Mouse (Mus musculus) hindbrain, embryonic 10.5 days (tissue): ENCODE results near the gene St6galnac5. TPM values are rescaled to one million over a fixed set of nuclear protein-coding genes. Genes with fewer than 3 reads are reported as not detected.
A peak's percentile ranks its signal among the peaks of the same experiment; 100 is the strongest.
"Not testable (repeated sequence)": the region's sequence is repeated elsewhere in the genome, so short reads cannot be mapped to it uniquely, and the experiment has no call there.

Source experiments
- DNase-seq: peaks from one replicate; pipeline ENCODE4 v3.0.0-alpha.2; 2017; ENCODE audit warnings: low spot score
- H3K27ac ChIP-seq: fragments of 300-500 bp; sonication (generic); 2 replicates; pipeline ENCODE4 v1.5.1; 2016; ENCODE audit warnings: mild to moderate bottlenecking, moderate library complexity
- H3K27me3 ChIP-seq: fragments of 300-500 bp; sonication (generic); 2 replicates; pipeline ENCODE4 v1.6.1; 2016; ENCODE audit warnings: mild to moderate bottlenecking; ENCODE audit not compliant: poor library complexity, insufficient read depth, severe bottlenecking
- H3K36me3 ChIP-seq: fragments of 300-500 bp; sonication (generic); 2 replicates; pipeline ENCODE4 v1.6.1; 2016; ENCODE audit warnings: mild to moderate bottlenecking, moderate library complexity
- H3K4me1 ChIP-seq: fragments of 300-500 bp; sonication (generic); replicated peaks from 2 replicates; pipeline ENCODE4 v1.6.1; 2016; ENCODE audit warnings: mild to moderate bottlenecking
- H3K4me3 ChIP-seq: fragments of 300-500 bp; sonication (generic); 2 replicates; pipeline ENCODE4 v1.5.1; 2016; ENCODE audit warnings: mild to moderate bottlenecking, moderate library complexity
- H3K9me3 ChIP-seq: fragments of 300-500 bp; sonication (generic); 2 replicates; pipeline ENCODE4 v1.6.1; 2016; ENCODE audit warnings: mild to moderate bottlenecking, moderate library complexity
- WGBS: fragments of 180-500 bp; shearing (Covaris S2); methylation state at CpG from one replicate; pipeline ENCODE4 v1.1.7; 2016; 5-methylcytosine and 5-hydroxymethylcytosine counted together
- polyA plus RNA-seq: library from polyadenylated mRNA; unstranded; fragments of >200 nt; fragmentation: Nextera tagmentation; extraction: Ambion mirVana; gene quantifications from 2 replicates; pipeline ENCODE4 v1.2.1, GENCODE M21; 2016

St6galnac5 gene
- polyA plus RNA-seq, 1 experiment from 2014 or later, result 3.9 TPM

DNA sequence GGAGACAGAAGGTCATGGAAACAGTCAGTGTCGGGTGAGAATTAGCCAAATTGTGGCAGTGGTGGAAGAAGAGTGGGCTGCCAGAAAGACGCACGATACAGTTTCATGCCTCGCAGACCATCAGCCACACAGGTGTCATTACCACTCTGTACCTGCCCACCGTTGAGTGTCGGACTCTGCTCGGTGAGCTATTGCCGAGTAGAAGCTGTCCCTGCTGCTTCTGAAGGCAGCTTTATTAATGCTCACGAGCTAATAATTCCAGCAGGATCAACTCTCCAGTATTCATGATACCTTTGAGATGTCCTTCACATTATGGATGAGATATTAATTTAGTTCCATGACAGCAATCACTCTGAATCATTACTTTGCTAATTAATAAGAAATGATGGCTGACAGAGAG lies 150.1 kb downstream of the St6galnac5 start:
- no peak for DNase-seq
- Histone ChIP-seq H3K36me3 (no peaks in the 10 kb centered on the region), H3K4me1 (peaks cover 9% of the 10 kb centered on the region; the same call in 1 of the 2 replicates), H3K9me3 (no peaks in the 10 kb centered on the region), H3K4me3 (no peak overlapping the region), H3K27me3 (no peaks in the 10 kb centered on the region), H3K27ac (no peak overlapping the region)
- WGBS, result 92% methylated on average over 9 of the region's 9 CpGs

DNA sequence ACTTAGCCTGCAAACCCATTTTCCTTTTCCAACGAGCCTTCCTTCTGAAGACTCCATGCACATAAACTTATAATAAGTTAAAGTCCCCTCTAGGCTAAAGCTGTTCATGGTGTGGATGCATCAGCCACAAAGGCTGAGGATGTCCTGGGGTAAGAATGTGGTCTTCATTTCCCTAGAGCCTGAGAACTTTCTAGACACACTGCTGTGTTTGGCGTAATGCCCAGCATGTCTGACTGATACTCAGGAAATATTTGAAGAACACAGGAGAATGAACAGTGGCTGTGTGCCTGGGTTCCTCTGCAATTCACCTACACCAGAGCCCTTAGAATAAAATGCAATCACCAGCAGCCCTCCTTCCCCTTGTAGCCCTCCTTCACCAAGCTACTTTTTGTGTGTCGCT lies 150.7 kb downstream of the St6galnac5 start:
- no peaks in the 10 kb centered on the region for H3K36me3 ChIP-seq
- H3K9me3 ChIP-seq, result no peaks in the 10 kb centered on the region
- no peak overlapping the region for H3K27ac ChIP-seq
- no peak overlapping the region for H3K4me3 ChIP-seq
- WGBS, result 89% methylated on average over 3 of the region's 3 CpGs
- H3K27me3 ChIP-seq, result no peaks in the 10 kb centered on the region
- H3K4me1 ChIP-seq, result peaks cover 9% of the 10 kb centered on the region; the same call in 1 of the 2 replicates
- DNase-seq, result no peak

DNA sequence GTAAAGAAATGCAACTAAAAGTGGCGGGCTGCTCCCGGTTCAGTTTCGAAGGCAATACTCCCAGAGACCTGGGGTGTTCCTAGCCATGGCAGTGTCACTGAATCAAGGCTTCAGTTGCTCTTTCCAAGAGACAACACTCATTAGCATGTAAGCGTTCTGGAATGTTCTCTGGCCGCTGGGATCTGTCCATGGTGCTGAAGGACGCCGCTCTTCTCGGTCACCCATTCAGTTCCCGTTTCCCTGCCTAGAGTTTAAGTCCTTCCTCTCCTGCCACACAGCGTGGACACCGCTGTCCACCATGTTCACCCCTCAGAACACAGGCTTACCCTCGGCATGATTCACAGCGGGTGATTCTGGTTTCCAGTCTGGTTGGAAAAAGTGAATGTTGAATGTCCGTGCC lies 160.8 kb downstream of the St6galnac5 start:
- Histone ChIP-seq H3K4me3 (no peak overlapping the region), H3K4me1 (no peaks in the 10 kb centered on the region)
- 67% methylated on average over 14 of the region's 14 CpGs for WGBS

DNA sequence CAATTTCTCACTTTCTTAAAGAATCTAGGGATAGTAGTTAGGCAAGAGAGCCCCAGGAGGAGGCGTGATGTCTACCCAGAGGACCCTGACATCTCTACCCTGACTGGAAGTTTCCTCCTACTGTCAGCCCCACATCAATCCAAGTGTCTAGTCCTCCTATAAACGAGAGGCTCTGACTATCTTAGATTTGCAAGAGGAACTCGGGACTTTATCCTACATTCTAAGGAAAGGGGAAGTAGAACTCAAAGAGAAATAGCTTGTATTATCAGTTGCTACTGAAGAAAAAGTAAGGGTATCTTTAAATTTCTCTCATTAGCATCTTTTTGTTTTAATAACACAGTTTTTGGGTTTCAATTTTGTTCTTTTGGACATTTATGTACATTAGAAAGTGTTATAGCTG lies 161.6 kb downstream of the St6galnac5 start:
- no peak for DNase-seq
- H3K27me3 ChIP-seq, result no peaks in the 10 kb centered on the region
- WGBS, result 79% methylated on average over 3 of the region's 3 CpGs
- no peaks in the 10 kb centered on the region for H3K36me3 ChIP-seq
- H3K4me1 ChIP-seq, result no peaks in the 10 kb centered on the region
- no peak overlapping the region for H3K27ac ChIP-seq
- no peak overlapping the region for H3K4me3 ChIP-seq
- no peaks in the 10 kb centered on the region for H3K9me3 ChIP-seq

More for the DNA sequence above, 160.8 kb downstream of the St6galnac5 start:
- DNase-seq, result peak; percentile 67
- Histone ChIP-seq H3K27ac (no peak overlapping the region), H3K9me3 (no peaks in the 10 kb centered on the region), H3K36me3 (no peaks in the 10 kb centered on the region), H3K27me3 (no peaks in the 10 kb centered on the region)

DNA sequence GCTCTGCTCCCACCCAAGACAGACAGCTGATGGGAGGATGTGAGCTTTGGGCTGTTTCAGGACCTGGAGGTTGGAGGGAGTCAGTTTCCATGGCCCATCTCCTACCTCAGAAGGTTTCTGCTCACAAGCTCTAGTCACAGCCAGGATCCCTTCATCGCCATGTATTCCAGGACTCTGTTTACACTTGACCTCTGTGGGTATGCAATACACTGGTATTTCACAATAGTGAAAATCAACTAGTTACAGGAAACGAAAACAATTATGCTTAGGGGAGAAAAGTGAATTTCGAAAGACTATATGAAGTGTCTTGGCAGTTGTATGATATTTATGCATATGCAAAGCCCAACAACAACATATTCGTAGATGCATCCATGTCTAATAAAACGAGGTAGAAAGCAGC lies 166.9 kb downstream of the St6galnac5 start:
- WGBS, result 90% methylated on average over 5 of the region's 5 CpGs

DNA sequence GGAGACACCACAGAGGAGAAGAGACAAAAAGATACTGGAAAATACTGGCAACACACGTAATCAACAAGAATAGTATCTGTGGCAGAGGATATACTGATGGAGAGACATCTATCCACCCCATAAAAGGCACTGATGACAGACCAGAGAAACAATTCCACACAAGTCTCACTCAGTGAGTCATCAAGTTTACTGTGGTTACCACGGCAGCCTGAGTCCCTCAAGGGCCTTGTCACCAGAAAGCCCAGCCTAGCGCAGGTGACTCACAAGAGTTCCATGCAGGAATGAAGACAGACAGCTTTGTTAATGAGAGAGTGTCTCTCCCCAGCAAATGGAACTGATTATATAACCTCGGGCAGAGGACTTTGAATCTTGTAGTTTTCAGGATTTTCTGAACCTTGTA lies 168.1 kb downstream of the St6galnac5 start:
- no peak overlapping the region for H3K27ac ChIP-seq
- 80% methylated on average over 4 of the region's 4 CpGs for WGBS
- no peaks in the 10 kb centered on the region for H3K4me1 ChIP-seq
- H3K4me3 ChIP-seq, result no peak overlapping the region
- no peaks in the 10 kb centered on the region for H3K36me3 ChIP-seq
- no peak for DNase-seq
- no peaks in the 10 kb centered on the region for H3K9me3 ChIP-seq
- H3K27me3 ChIP-seq, result no peaks in the 10 kb centered on the region

More for the DNA sequence above, 166.9 kb downstream of the St6galnac5 start:
- no peak overlapping the region for H3K27ac ChIP-seq
- H3K4me1 ChIP-seq, result no peaks in the 10 kb centered on the region
- no peak for DNase-seq
- H3K4me3 ChIP-seq, result no peak overlapping the region
- no peaks in the 10 kb centered on the region for H3K27me3 ChIP-seq
- H3K36me3 ChIP-seq, result no peaks in the 10 kb centered on the region
- no peaks in the 10 kb centered on the region for H3K9me3 ChIP-seq

DNA sequence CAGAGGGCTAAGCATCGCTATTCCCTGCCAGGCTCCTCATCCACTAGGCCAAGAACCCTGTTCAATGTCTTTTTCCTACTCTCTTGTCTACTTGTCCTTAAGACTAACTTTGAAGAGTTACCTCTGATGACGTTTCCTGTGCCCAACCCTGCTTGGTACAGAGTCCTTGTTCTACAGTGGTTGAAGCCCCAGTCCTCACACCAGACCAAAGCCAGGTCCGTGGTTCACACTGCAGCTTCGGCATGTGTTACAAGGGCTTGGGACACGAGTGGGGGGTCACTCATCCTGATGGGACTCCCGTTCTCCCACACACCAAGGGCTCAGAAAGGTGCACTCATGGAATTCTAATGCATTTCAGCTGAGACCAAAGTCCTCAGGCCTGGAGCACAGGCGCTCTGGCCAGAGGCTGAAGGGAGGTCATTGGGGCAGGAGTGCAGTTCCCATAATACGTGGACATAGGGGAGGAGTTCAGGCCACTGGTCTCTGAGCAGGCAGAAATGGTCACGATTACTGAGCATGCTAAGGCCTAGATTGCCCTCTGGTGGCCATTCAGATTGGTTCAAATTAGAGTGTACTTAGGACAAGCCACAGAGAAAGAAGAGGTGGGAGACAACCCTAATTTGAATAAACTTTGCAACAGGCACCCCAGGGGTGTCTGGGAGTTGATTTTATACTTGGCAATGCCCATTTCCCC lies 182.2 kb downstream of the St6galnac5 start:
- DNase-seq, result peak; percentile 15
- no peak overlapping the region for H3K4me3 ChIP-seq
- WGBS, result 81% methylated on average over 9 of the region's 9 CpGs
- no peaks in the 10 kb centered on the region for H3K36me3 ChIP-seq
- H3K9me3 ChIP-seq, result peaks cover 7% of the 10 kb centered on the region; the same call in 1 of the 2 replicates
- no peak overlapping the region for H3K27ac ChIP-seq
- no peaks in the 10 kb centered on the region for H3K27me3 ChIP-seq
- peaks cover 14% of the 10 kb centered on the region for H3K4me1 ChIP-seq

DNA sequence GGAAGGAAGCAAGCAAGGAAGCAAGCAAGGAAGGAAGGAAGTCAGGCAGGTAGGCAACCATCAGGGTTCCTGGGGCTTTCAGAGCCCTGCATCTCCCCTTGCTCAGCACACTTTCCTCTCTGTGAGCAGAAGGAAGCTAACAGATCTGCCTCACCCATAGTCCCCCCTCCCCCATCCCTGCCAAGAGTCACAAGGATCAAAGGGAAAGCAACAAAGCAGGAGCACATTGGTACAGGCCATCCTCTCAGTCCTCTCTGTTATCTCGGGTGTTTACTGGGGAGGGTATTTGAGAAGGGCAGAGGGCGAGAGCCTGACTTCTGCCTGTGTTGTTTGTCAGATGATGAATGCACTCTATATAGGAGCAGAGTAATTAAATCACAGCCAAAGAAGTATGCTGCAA lies 184.7 kb downstream of the St6galnac5 start:
- Histone ChIP-seq H3K27ac (0 out of 2 replicates have a peak overlapping the region, but pooled peaks have one; percentile 29), H3K27me3 (no peaks in the 10 kb centered on the region), H3K4me1 (peaks cover 14% of the 10 kb centered on the region), H3K9me3 (peaks cover 7% of the 10 kb centered on the region; the same call in 1 of the 2 replicates), H3K36me3 (0 out of 2 replicates have a peak, but pooled peaks cover 5% of the 10 kb centered on the region), H3K4me3 (no peak overlapping the region)
- WGBS, result 6% methylated on average over 2 of the region's 2 CpGs
- DNase-seq, result peak; percentile 12

DNA sequence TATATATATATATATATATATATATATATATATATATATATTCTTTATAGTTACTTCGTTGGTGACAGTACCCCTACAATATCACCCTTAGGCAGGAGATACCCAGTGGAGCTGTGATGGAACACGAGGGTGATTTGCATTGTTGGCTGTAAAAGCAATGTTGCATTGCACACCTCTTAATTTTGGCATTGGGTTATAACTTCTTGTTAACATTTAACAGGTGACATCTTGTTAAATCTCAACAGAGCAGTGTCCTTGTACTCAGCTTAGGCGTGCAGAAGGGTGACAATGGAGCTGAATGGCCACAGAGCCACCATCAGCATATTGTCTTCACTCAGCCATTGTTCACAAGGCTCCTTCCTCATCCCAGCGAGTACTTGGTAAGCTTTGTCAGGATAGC lies 185.8 kb downstream of the St6galnac5 start:
- WGBS, result 79% methylated on average over 4 of the region's 4 CpGs
- no peaks in the 10 kb centered on the region for H3K27me3 ChIP-seq
- 0 out of 2 replicates have a peak, but pooled peaks cover 12% of the 10 kb centered on the region for H3K36me3 ChIP-seq
- H3K4me3 ChIP-seq, result no peak overlapping the region
- no peak overlapping the region for H3K27ac ChIP-seq
- no peak for DNase-seq
- H3K4me1 ChIP-seq, result peaks cover 14% of the 10 kb centered on the region
- peaks cover 6% of the 10 kb centered on the region; the same call in 1 of the 2 replicates for H3K9me3 ChIP-seq

DNA sequence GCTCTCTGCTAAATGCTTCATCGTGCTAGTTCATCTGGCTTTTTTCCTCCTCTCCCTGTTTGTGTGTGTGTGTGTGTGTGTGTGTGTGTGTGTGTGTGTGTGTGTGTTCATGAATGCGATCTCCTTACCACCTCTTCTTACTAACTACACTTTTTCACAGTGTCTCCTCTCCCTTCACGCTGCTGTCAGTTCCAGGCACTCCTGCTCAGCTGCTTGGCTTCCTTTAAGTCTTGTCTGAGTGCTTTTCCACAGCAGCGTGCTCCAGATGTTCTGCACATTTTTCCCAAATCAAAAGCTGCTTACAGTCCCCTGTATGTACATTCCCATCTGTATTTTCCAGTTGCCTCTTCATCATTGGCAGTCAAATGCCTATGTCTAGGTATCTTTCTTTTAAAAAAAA lies 189.0 kb downstream of the St6galnac5 start:
- H3K9me3 ChIP-seq, result no peaks in the 10 kb centered on the region
- H3K4me1 ChIP-seq, result peaks cover 14% of the 10 kb centered on the region
- no peak for DNase-seq
- WGBS, result 91% methylated on average over 4 of the region's 4 CpGs
- H3K27me3 ChIP-seq, result no peaks in the 10 kb centered on the region
- H3K27ac ChIP-seq, result no peak overlapping the region
- no peak overlapping the region for H3K4me3 ChIP-seq
- H3K36me3 ChIP-seq, result peaks cover 16% of the 10 kb centered on the region; the same call in 1 of the 2 replicates

DNA sequence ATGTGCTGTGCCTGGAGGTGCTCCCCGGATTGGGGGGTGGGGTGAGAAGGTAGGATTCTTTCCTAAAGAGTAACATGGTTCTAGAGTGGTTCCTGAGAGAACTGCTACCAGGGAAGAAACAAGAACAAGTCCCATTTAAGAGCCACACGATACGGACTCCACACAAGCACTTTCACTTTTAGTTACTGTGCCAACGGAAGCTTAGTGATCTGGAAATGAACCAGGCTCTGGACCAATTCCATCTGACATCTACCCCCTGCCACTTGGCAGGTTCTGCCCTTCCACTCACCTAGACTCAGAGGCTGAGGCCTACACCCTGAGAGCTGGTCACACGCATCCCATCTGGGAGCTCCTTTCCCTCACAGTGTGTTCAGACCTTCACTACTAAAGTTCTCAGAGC lies 189.4 kb downstream of the St6galnac5 start:
- no peak for DNase-seq
- Histone ChIP-seq H3K9me3 (no peaks in the 10 kb centered on the region), H3K27me3 (no peaks in the 10 kb centered on the region), H3K27ac (no peak overlapping the region), H3K4me1 (peaks cover 12% of the 10 kb centered on the region), H3K36me3 (peaks cover 20% of the 10 kb centered on the region; the same call in 1 of the 2 replicates), H3K4me3 (no peak overlapping the region)
- 95% methylated on average over 5 of the region's 5 CpGs for WGBS

DNA sequence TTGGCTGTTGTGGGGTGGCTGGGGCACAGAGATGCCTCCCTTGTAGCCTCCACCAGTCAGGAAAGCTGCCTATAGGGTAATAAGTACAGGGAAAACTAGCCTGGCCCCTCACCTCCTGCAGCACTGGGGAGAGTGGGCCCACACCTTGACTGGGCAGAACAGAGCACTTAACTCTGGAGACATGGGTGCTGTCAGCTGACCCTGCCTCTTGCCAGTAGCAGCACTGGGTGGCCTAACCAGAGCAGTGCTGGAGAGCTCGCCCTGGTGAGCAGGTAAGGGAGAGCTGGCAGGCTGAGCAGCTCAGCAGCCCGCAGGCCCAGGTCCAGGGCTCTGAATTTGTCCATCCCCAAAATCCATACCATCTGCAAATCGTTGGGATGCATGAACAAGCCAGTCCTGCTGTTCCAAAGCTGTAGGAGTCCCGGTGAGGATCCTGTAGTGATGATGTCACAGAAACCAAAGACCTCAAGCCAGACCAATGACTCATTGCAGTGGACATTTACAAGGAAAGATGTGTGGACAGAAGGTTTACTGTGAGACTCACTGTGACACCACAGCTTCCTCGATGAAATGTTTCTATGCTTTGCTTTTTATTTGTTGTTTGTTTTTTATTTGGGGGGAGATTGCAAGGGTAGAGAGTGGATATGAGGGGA lies 193.6 kb downstream of the St6galnac5 start:
- H3K27me3 ChIP-seq, H3K4me1 ChIP-seq, H3K4me3 ChIP-seq, H3K27ac ChIP-seq, DNase-seq, H3K9me3 ChIP-seq: not testable (repeated sequence)
- H3K36me3 ChIP-seq, result peaks cover 23% of the 10 kb centered on the region; the same call in 1 of the 2 replicates
- WGBS, result 88% methylated on average over 5 of the region's 5 CpGs

DNA sequence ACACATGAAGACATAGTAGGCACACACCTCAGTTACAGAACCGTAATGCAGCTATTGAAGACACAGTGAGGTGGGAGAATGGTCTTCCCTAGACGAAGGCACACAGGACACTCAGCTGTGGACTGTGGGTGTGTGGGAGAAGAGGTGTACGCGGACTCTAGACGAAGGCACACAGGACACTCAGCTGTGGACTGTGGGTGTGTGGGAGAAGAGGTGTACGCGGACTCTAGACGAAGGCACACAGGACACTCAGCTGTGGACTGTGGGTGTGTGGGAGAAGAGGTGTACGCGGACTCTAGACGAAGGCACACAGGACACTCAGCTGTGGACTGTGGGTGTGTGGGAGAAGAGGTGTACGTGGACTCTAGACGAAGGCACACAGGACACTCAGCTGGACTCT lies 197.7 kb downstream of the St6galnac5 start:
- H3K9me3 ChIP-seq, H3K4me3 ChIP-seq, DNase-seq, H3K27me3 ChIP-seq, H3K27ac ChIP-seq, H3K4me1 ChIP-seq: not testable (repeated sequence)
- peaks cover 13% of the 10 kb centered on the region; the same call in 1 of the 2 replicates for H3K36me3 ChIP-seq
- whole genome bisulfite sequencing, result 95% methylated on average over 10 of the region's 13 CpGs
